Mouse (Mus musculus) cerebellum, adult 2 months (tissue): ENCODE measurements around the gene Hamp. TPM values are rescaled to one million over a fixed set of nuclear protein-coding genes. Genes with fewer than 3 reads are reported as not detected.

Source experiments
- DNase-seq, 2 experiments: peaks; one replicate each; pipeline ENCODE4 v3.0.0; 2021
- H3K27ac ChIP-seq: fragments of 200-500 bp; 2 replicates; pipeline ENCODE4 v1.5.1; 2012; ENCODE audit warnings: low read length, control low read depth, inconsistent platforms; ENCODE audit not compliant: insufficient read depth
- H3K27me3 ChIP-seq: fragments of 200-500 bp; 2 replicates; pipeline ENCODE4 v1.6.1; 2012; ENCODE audit warnings: inconsistent platforms, mild to moderate bottlenecking, low read length, moderate library complexity; ENCODE audit not compliant: control insufficient read depth, insufficient read depth
- H3K4me1 ChIP-seq: fragments of 200-500 bp; 2 replicates; pipeline ENCODE4 v1.6.1; 2011; ENCODE audit warnings: low read length; ENCODE audit not compliant: control insufficient read depth, insufficient read depth
- H3K4me3 ChIP-seq: fragments of 200-500 bp; replicated peaks from 2 replicates; pipeline ENCODE3; 2011; ENCODE audit warnings: mild to moderate bottlenecking, low read depth, low read length, control low read depth; ENCODE audit not compliant: insufficient read depth
- CTCF ChIP-seq: fragments of 200-500 bp; IDR thresholded peaks from 2 replicates; pipeline ENCODE4 v1.5.1; 2011; ENCODE audit warnings: low read depth, mild to moderate bottlenecking, control low read depth, low read length, moderate library complexity, borderline replicate concordance; ENCODE audit not compliant: insufficient read depth
- POLR2A ChIP-seq: fragments of 200-500 bp; IDR thresholded peaks from 2 replicates; pipeline ENCODE4 v1.6.1; 2011; ENCODE audit warnings: low read length, control low read depth, borderline replicate concordance; ENCODE audit not compliant: insufficient read depth
- WGBS: fragments of 180-500 bp; shearing (Covaris S2); methylation state at CpG from one replicate; pipeline ENCODE4 v1.1.7; 2018; 5-methylcytosine and 5-hydroxymethylcytosine counted together
- polyA plus RNA-seq: library from polyadenylated mRNA; depleted of rRNA; stranded (reverse); fragments of >200 nt; gene quantifications from 2 replicates; pipeline ENCODE4 v1.2.3, GENCODE M21; 2012

Hamp gene
- polyA plus RNA-seq, 1 experiment: not detected

- Histone ChIP-seq H3K4me3 (no peak overlapping the region), H3K4me1 (peaks cover 18% of the 10 kb centered on the region), H3K27ac (no peak overlapping the region), H3K27me3 (no peaks in the 10 kb centered on the region)
- DNase-seq: no peak
- no peak for TF ChIP-seq POLR2A
- TF ChIP-seq CTCF: no peak
- 89% methylated on average over 6 of the region's 6 CpGs for WGBS
Measured at GRCm38 (mm10) chr7:30959786-30960349, 16.0 kb upstream of the Hamp start.

GRCm38 (mm10) chr7:30958866-30959487 is 15.1 kb upstream of the Hamp start:
- TF ChIP-seq CTCF (no peak), POLR2A (no peak)
- Histone ChIP-seq H3K27me3 (no peaks in the 10 kb centered on the region), H3K27ac (no peak overlapping the region), H3K4me3 (no peak overlapping the region), H3K4me1 (peaks cover 18% of the 10 kb centered on the region)
- peak in 1 of 2 experiments; percentile 29 for DNase-seq
- 94% methylated on average over 9 of the region's 9 CpGs for WGBS

- DNase-seq: peak; percentile 35 to 44
- Histone ChIP-seq H3K4me1 (peaks cover 18% of the 10 kb centered on the region), H3K27ac (peak overlapping the region; percentile 99; the same call in 1 of the 2 replicates), H3K27me3 (no peaks in the 10 kb centered on the region), H3K4me3 (peak overlapping the region; percentile 91)
- TF ChIP-seq POLR2A: no peak
- 74% methylated on average over 28 of the region's 28 CpGs for WGBS
Measured at GRCm38 (mm10) chr7:30958109-30958865, 14.5 kb upstream of the Hamp start.

GRCm38 (mm10) chr7:30957367-30957783 is 13.5 kb upstream of the Hamp start:
- peak; percentile 91 to 98 for DNase-seq
- under 1% methylated on average over 43 of the region's 43 CpGs for WGBS
- TF ChIP-seq CTCF (no peak), POLR2A (peak; percentile 69)

GRCm38 (mm10) chr7:30956756-30957366 is 13.0 kb upstream of the Hamp start, which contains the start of gene Usf2:
Usf2 (minus strand) TSS chr7:30956803.
- TF ChIP-seq POLR2A (no peak), CTCF (no peak)
- Histone ChIP-seq H3K27me3 (no peaks in the 10 kb centered on the region), H3K4me3 (peak within 1 kb of the TSS; percentile 91), H3K27ac (peak within 1 kb of the TSS; percentile 99), H3K4me1 (peaks cover 18% of the 10 kb centered on the region)
- peak; percentile 83 to 85 for DNase-seq
- 0% methylated on average over 55 of the region's 82 CpGs for WGBS

More at GRCm38 (mm10) chr7:30957367-30957783, 13.5 kb upstream of the Hamp start:
- H3K27me3 ChIP-seq: no peaks in the 10 kb centered on the region
- H3K27ac ChIP-seq: peak overlapping the region; percentile 99
- H3K4me1 ChIP-seq: peaks cover 18% of the 10 kb centered on the region
- peak overlapping the region; percentile 91 for H3K4me3 ChIP-seq

GRCm38 (mm10) chr7:30956357-30956751 is 12.5 kb upstream of the Hamp start:
- WGBS: 2% methylated on average over 45 of the region's 49 CpGs
- H3K4me3 ChIP-seq: peak overlapping the region; percentile 91
- no peaks in the 10 kb centered on the region for H3K27me3 ChIP-seq
- H3K27ac ChIP-seq: peak overlapping the region; percentile 24
- TF ChIP-seq POLR2A (no peak), CTCF (no peak)
- H3K4me1 ChIP-seq: peaks cover 18% of the 10 kb centered on the region
- DNase-seq: no peak

GRCm38 (mm10) chr7:30955584-30956356 is 11.9 kb upstream of the Hamp start:
- no peaks in the 10 kb centered on the region for H3K27me3 ChIP-seq
- peak; percentile 91 to 95 for DNase-seq
- WGBS: under 1% methylated on average over 63 of the region's 64 CpGs
- H3K4me3 ChIP-seq: peak overlapping the region; percentile 91
- peaks cover 18% of the 10 kb centered on the region for H3K4me1 ChIP-seq
- H3K27ac ChIP-seq: peak overlapping the region; percentile 24
- peak; percentile 69 for TF ChIP-seq CTCF
- TF ChIP-seq POLR2A: peak; percentile 51; the same call in 1 of the 2 replicates
